Mouse (Mus musculus): Measurements from ENCODE around the gene Nppa. TPM values are rescaled to one million over a fixed set of nuclear protein-coding genes. Genes with fewer than 3 reads are reported as not detected.
"Not testable (repeated sequence)": the region's sequence is repeated elsewhere in the genome, so short reads cannot be mapped to it uniquely, and the experiment has no call there.

Gene Nppa
- polyA plus RNA-seq, 1 experiment from 2014 or later, result not detected

DNA sequence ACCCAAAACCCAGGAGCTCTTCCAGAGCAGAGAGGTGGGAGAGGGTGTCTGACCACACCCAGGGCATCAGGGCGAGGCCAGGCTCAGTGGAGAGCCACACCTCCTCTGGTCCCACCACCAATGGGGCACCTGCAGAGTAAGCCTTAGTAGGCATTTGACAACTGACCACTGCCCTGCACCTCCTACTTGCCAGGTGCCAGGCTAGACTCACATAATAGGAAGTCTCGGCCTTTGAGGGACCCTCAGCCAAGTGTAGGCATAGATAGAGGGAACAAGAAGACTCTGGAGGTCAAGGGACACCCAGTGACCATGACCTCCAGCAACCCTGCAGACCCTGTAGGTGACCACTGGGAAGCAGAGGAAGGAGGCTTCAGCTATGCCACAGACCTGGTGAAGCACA, 43.6 kb downstream of the Nppa start:
- Histone ChIP-seq H3K27me3 (ENCODE audit: insufficient read depth, low read length) (no peaks in the 10 kb centered on the region), H3K27ac (no peak overlapping the region), H3K4me2 (ENCODE audit: low read length) (no peak overlapping the region), H3K9ac (ENCODE audit: low read depth, low read length) (no peak overlapping the region), H3K4me1 (replicated peaks; ENCODE audit: insufficient read depth, low read length) (peaks cover 16% of the 10 kb centered on the region), H3K4me3 (replicated peaks; ENCODE audit: low read depth, low read length) (no peak overlapping the region), H3K9me3 (replicated peaks; ENCODE audit: low read length) (no peaks in the 10 kb centered on the region), H3K36me3 (ENCODE audit: insufficient read depth, low read length) (peaks cover 37% of the 10 kb centered on the region)
- ATAC-seq (replicated peaks; ENCODE audit: low FRiP score, low read depth), result no peak
- no peak for TF ChIP-seq CTCF (IDR thresholded peaks at IDR 0.05; ENCODE audit: low read depth)
- 95% methylated on average over 2 of the region's 2 CpGs for WGBS
- DNase-seq (ENCODE audit: low spot score), result no peak

DNA sequence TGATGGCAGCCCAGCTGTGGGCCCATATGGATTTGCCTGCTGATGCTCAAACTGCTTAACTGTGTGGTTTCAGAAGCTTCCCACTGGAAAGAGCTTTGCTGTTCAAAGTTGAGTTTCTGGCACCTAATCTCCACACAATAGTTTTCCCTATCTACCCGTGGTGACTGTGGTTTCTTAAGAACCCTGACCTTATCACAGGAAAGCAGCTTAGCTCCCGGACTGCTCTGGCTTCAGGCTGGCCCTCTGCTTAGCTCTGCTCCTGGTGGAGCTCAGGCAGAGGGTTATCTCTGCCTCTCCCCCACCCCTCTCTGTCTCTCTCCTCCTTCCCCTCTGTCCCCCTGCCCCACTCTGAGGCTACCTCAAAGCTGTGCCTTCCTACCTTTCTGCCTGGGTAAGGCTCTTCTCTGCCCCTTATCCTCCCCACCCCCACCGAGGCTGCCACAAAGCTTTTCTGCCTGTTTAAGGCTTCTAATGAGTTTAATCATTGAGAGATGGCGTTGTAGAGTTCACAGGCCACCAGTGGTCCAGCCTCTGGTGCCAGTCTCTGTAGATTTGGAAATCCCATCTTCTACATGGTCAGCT, 46.0 kb downstream of the Nppa start:
- H3K4me2 ChIP-seq (ENCODE audit: low read length), result no peak overlapping the region
- TF ChIP-seq CTCF (IDR thresholded peaks at IDR 0.05; ENCODE audit: low read depth), result no peak
- no peak overlapping the region for H3K9ac ChIP-seq (ENCODE audit: low read depth, low read length)
- H3K9me3 ChIP-seq (replicated peaks; ENCODE audit: low read length), result no peaks in the 10 kb centered on the region
- DNase-seq (ENCODE audit: low spot score) (no peak), ATAC-seq (replicated peaks; ENCODE audit: low FRiP score, low read depth) (no peak)
- no peak overlapping the region for H3K4me3 ChIP-seq (replicated peaks; ENCODE audit: low read depth, low read length)
- no peak overlapping the region for H3K27ac ChIP-seq
- no peaks in the 10 kb centered on the region; the same call in 1 of the 2 replicates for H3K4me1 ChIP-seq (replicated peaks; ENCODE audit: insufficient read depth, low read length)
- H3K36me3 ChIP-seq (ENCODE audit: insufficient read depth, low read length), result peaks cover 58% of the 10 kb centered on the region
- H3K27me3 ChIP-seq (ENCODE audit: insufficient read depth, low read length), result no peaks in the 10 kb centered on the region
- WGBS, result 67% methylated on average over 4 of the region's 4 CpGs

GRCm38 (mm10) chr4:148050396-148050914, 49.9 kb downstream of the Nppa start:
- not testable (repeated sequence) for ATAC-seq (replicated peaks; ENCODE audit: low FRiP score, low read depth); DNase-seq (ENCODE audit: low spot score); H3K4me2 ChIP-seq (ENCODE audit: low read length); H3K4me1 ChIP-seq (replicated peaks; ENCODE audit: insufficient read depth, low read length); H3K9ac ChIP-seq (ENCODE audit: low read depth, low read length); H3K9me3 ChIP-seq (replicated peaks; ENCODE audit: low read length); H3K27ac ChIP-seq; H3K4me3 ChIP-seq (replicated peaks; ENCODE audit: low read depth, low read length); H3K27me3 ChIP-seq (ENCODE audit: insufficient read depth, low read length)
- peaks cover 76% of the 10 kb centered on the region for H3K36me3 ChIP-seq (ENCODE audit: insufficient read depth, low read length)
- 96% methylated on average over 3 of the region's 3 CpGs for WGBS

DNA sequence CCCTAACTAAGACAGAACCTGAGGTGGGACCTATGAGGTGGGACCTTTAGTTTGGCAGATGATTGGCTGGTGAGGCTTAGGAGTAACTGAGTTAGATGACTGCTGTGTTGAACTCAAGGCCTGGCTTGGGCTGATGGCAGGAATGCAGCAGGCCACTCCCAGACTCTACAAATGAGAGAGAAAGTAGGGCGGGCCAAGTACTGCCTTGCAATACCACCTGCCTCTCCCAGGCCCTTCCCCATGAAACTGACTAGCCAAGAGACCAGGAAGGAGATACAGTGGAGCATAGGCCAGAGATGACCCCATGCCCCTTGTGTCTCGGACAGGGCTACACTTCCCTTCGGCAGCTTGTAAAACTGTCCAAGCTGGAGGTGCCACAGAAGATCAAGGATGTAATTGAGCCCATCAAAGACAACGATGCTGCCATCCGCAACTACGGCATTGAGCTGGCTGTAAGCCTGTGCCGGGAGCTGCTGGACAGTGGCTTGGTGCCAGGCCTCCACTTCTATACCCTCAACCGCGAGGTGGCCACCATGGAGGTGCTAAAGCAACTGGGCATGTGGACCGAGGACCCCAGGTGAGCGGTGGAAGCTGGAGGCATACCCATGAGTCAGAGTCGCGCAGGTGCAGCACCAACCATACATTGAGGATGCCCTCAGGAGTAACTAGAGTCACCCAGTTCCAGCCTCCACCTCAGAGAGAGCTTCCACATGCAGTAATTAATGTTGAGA, 50.7 kb downstream of the Nppa start:
- H3K27me3 ChIP-seq (ENCODE audit: insufficient read depth, low read length), result no peaks in the 10 kb centered on the region
- peaks cover 77% of the 10 kb centered on the region for H3K36me3 ChIP-seq (ENCODE audit: insufficient read depth, low read length)
- no peaks in the 10 kb centered on the region for H3K4me1 ChIP-seq (replicated peaks; ENCODE audit: insufficient read depth, low read length)
- no peaks in the 10 kb centered on the region for H3K9me3 ChIP-seq (replicated peaks; ENCODE audit: low read length)
- ATAC-seq (replicated peaks; ENCODE audit: low FRiP score, low read depth) (no peak), DNase-seq (ENCODE audit: low spot score) (no peak)
- no peak overlapping the region for H3K27ac ChIP-seq
- H3K9ac ChIP-seq (ENCODE audit: low read depth, low read length), result no peak overlapping the region
- WGBS, result 84% methylated on average over 13 of the region's 13 CpGs
- no peak overlapping the region for H3K4me2 ChIP-seq (ENCODE audit: low read length)
- H3K4me3 ChIP-seq (replicated peaks; ENCODE audit: low read depth, low read length), result no peak overlapping the region
- TF ChIP-seq CTCF (IDR thresholded peaks at IDR 0.05; ENCODE audit: low read depth), result no peak

Other genes starting within 250 kb of the Nppa start
- gene Zfp984, start 190.9 kb upstream of the Nppa start, polyA plus RNA-seq (2015; fragmentation: Nextera tagmentation; extraction: Ambion mirVana), result 10.7 and 12.0 TPM in 2 replicates
- gene Zfp933, start 152.4 kb upstream of the Nppa start, polyA plus RNA-seq (2015; fragmentation: Nextera tagmentation; extraction: Ambion mirVana), result 4.7 and 5.5 TPM in 2 replicates
- 29.4 and 30.6 TPM in 2 replicates for gene Miip, start 131.9 kb upstream of the Nppa start, polyA plus RNA-seq (2015; fragmentation: Nextera tagmentation; extraction: Ambion mirVana)
- gene Fv1, start 131.7 kb upstream of the Nppa start, polyA plus RNA-seq (2015; fragmentation: Nextera tagmentation; extraction: Ambion mirVana), result 3.8 and 4.3 TPM in 2 replicates
- gene Mfn2, start 96.0 kb upstream of the Nppa start, polyA plus RNA-seq (2015; fragmentation: Nextera tagmentation; extraction: Ambion mirVana), result 28.9 and 33.8 TPM in 2 replicates
- gene Plod1, start 64.0 kb upstream of the Nppa start, polyA plus RNA-seq (2015; fragmentation: Nextera tagmentation; extraction: Ambion mirVana), result 38.1 and 38.2 TPM in 2 replicates
- 17.0 and 21.1 TPM in 2 replicates for gene 2510039O18Rik, start 59.8 kb upstream of the Nppa start, polyA plus RNA-seq (2015; fragmentation: Nextera tagmentation; extraction: Ambion mirVana)
- not detected in 2 replicates for gene Nppb, start 14.9 kb upstream of the Nppa start, polyA plus RNA-seq (2015; fragmentation: Nextera tagmentation; extraction: Ambion mirVana)
- 4.2 and 5.0 TPM in 2 replicates for gene Clcn6, start 38.1 kb downstream of the Nppa start, polyA plus RNA-seq (2015; fragmentation: Nextera tagmentation; extraction: Ambion mirVana)
- gene Mthfr, start 38.4 kb downstream of the Nppa start, polyA plus RNA-seq (2015; fragmentation: Nextera tagmentation; extraction: Ambion mirVana), result 14.6 and 16.6 TPM in 2 replicates
- 38.4 and 38.9 TPM in 2 replicates for gene Agtrap, start 87.3 kb downstream of the Nppa start, polyA plus RNA-seq (2015; fragmentation: Nextera tagmentation; extraction: Ambion mirVana)
- 73.1 and 77.2 TPM in 2 replicates for gene Mad2l2, start 129.7 kb downstream of the Nppa start, polyA plus RNA-seq (2015; fragmentation: Nextera tagmentation; extraction: Ambion mirVana)
- gene Draxin, start 130.0 kb downstream of the Nppa start, polyA plus RNA-seq (2015; fragmentation: Nextera tagmentation; extraction: Ambion mirVana), result 0.14 and 0.24 TPM in 2 replicates
- gene Fbxo6, start 151.4 kb downstream of the Nppa start, polyA plus RNA-seq (2015; fragmentation: Nextera tagmentation; extraction: Ambion mirVana), result 28.5 and 33.7 TPM in 2 replicates
- gene Fbxo44, start 159.8 kb downstream of the Nppa start, polyA plus RNA-seq (2015; fragmentation: Nextera tagmentation; extraction: Ambion mirVana), result 30.2 and 30.5 TPM in 2 replicates
- gene Fbxo2, start 159.9 kb downstream of the Nppa start, polyA plus RNA-seq (2015; fragmentation: Nextera tagmentation; extraction: Ambion mirVana), result 2.5 and 3.7 TPM in 2 replicates